Mouse (Mus musculus): ENCODE measurements around the gene Rasl12.

GRCm38 (mm10) chr9:65393606-65394005, 4.7 kb upstream of the Rasl12 start:
- TF ChIP-seq CTCF (IDR thresholded peaks at IDR 0.05; ENCODE audit: extremely low read depth, insufficient read depth, low read length) (no peak), POLR2A (IDR thresholded peaks at IDR 0.05; ENCODE audit: extremely low read depth, insufficient read depth, low read length) (no peak)

Measured in cortical plate, adult 2 months (tissue).